Mouse (Mus musculus) thymus, postnatal 36 days (tissue): Measurements from ENCODE around the gene Hsh2d.

ENCODE experiments used
- DNase-seq, 2 experiments: peaks; one replicate each; pipeline ENCODE4 v3.0.0; 2022; ENCODE audit warnings: mixed read lengths in 2 of 2

The Hsh2d gene

DNA sequence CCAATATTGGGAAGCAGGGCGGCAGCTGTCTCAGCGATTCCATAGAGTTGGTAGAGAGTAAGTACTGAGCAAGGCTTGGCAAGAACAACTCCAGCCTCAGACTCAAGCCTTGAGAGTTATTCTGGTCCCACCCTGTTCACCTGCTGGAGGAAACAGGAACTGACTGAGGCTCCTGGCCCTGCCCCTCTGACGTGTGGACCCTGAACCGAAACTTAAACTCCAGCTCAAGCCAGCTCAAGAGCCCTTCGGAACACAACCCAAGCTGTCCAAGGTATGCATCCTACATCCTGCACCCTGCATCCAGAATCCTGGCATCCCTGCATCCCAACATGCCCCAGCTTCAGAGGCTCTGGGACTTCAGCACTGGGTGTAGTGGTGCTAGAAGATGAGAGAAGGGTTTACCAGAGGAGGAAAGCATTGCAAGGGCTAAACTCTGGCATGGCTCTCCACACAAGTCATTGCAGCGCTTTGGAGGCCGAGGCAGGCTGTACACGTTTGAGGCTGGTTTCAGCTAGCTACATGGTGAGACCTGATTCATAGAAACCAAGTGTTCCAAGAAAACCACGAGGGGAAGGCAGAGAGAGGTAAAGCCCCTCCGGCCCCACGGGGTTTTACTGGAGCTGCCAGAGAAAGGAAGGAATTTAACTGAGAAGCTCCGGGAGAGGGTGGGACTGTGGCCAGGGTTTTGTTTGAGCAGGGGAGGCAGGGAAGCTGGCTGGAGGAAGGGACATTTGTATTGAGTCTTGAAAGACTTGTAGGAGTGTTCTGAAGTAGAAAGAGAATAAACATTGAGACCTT is at the start of gene Hsh2d:
Hsh2d (plus strand) TSS at position 222 of the 798 bp plus-strand sequence.
- DNase-seq, result peak; percentile 69 to 73

DNA sequence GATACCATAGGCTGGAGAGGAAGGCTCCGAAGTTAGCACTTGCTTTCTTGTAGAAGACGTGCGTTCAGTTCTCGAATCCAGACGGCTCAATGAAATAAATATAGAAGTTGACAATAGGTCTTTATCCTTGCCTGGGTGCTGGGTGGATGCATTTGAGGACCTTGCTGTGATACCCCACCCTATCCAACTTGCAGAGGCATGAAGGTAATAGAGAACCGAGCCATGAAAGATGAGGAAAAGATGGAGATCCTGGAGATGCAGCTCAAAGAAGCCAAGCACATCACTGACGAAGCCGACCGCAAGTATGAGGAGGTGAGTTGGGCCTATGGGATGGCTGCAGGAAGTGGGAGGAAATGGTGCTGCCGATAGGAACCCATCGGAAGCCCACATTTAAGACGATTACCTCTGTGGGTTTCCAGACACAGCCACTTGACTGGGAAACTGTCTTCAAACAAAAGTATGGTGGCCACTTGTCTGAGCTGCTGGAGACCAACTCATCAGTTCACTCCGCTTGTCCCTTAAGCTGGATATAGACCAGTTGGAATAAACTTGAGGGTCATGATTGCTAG is 46.1 kb upstream of the Hsh2d start:
- DNase-seq, result no peak

DNA sequence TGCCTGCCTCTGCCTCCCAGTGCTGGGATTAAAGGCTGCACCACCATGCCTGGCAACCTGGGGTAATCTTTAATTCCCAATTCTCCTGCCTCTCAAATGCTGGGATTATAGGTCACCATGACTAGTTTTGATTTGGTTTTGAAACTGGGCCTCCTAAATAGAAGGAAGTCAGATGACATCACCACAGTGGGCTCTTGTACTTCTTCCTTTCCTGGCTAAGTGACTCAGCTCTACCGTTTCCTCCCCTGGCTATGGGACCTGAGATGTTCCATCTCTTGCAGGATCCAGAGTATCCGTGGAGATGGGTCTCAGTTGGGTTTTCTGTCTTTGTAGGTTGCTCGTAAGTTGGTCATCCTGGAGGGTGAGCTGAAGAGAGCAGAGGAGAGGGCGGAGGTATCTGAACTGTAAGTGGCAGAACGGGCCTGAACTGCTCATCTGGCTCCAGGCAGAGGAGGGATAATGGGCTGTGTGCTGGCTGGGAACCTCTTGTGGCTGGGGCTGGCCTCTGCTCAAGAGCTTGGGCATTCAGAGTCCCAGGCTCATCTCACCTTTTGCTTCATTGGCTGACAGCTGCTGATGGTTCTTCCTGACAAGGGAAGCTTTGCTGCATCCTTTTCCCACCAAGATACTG is 45.0 kb upstream of the Hsh2d start:
- DNase-seq, result peak in 1 of 2 experiments; percentile 1

DNA sequence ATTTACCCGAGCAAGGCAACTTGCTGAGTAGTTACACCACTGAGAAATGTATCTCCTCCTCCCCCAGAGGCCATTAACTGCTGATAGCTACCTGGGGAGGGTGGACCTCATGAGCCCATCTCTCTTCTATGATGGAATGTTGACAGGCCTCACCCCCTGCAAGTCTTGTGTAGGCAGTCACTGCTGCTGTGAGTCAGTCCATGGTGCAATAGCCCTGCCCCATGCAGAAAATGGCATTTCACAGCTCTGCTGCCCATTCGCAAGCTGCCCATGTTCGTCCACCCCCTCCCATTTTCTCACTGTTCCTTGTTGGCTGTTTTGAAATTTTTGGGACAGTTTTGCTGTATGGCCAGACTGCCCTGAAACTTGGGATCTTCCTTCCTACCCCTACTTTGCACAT is 43.9 kb upstream of the Hsh2d start:
- peak in 1 of 2 experiments; percentile 2 for DNase-seq

DNA sequence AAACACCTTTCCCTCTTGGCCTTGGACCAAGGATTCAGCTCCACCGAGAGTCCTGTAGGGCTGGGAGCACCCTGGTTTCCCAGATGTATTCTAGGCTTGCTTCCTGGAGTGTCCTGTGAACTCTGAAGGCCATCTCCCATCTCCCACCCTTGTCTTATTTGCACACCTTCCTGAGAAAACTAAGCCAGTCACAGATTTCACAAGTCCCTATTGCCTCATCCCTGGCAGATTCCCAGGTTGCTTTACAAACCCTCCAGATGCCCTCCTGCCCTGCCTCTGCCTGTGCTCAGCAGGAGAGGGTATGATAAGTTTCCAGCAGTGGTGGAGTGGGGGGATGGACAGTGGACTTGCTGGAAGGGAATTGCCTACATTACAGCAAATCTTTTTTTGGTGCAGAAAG is 43.4 kb upstream of the Hsh2d start:
- no peak for DNase-seq

DNA sequence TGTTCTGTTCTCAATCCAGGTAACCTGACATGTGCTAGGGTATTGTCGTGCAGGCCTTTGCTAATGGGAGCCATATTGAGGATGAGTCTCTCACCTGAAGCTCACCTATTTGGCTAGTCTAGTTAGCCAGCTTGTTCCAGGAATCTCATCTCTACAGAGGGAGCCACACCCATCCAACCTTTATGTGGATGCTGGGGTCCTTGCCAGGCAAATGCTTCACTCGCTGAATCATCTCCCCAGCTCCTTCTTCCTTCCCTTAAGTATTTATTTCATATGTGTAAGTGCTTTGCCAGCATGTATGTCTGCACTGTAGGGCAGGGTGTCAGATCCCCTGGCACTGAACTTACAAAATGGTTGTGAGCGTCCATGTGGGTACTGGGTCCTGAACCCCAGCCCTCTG is 42.9 kb upstream of the Hsh2d start:
- no peak for DNase-seq

DNA sequence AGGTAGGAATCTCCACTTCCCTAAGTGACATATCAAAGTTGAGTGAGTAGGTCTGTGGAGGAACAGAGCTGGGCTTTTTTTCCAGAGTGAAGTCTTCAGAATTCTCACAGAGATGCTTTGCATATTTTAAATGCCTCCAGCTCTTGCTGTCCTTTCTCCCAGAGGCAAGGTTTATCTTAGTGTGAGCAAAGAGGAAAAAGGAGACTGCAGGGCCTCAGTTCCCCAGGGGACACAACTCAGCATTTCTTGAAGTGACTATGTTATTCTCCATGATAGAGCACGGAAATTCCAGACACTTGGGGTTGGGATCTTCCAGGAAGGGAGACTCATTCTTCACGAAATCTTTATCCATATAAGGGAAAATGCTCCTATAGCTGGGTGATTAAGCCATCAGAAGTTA is 42.2 kb upstream of the Hsh2d start:
- DNase-seq, result no peak

DNA sequence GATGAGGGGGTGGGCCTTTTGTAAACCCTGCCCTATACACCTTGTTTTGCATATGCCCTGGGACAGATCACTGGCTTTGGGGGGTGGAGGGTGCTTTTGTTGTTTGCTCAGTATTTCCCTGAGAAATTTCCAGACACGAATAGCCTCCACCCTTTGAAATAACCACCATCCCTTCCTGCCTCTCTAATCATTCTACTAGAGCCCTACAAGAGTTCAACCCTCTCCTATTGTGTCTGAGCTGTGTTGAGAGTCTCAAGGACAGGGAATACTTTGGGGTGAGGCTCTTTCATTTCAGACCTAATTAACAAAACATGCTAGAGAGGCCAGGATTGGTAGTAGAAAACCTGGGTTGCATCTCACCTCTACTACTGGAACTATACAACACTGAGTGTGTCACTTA is 40.4 kb upstream of the Hsh2d start:
- no peak for DNase-seq

DNA sequence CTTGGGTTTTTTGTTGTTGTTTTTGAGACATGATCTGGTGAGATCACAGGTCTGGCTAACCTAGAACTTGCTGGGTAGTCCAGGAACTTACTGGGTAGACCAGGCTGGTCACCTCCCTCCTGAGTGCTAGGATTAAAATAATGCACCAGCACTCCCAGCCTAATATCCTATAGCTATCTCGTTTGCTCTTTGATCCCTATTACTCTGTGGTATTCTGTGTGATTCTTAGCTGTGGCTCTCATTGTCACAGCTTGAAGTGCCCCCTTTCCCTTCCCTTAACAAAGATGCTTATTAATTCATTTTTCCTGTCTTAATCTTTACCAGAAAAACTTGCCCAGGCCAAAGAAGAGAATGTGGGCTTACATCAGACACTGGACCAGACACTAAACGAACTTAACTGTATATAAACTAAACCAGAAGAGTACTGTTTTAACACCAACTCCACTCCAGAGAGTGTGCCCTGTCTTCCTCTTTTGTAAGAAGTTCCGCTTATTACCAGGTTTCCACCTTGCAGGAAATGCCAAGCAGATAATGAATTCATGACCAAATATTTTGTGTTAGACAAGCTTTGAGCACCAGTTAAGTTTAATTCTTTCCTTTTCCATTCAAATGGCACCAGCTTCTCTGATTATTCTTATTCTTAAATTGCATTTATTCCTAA is 37.9 kb upstream of the Hsh2d start:
- DNase-seq, result no peak

DNA sequence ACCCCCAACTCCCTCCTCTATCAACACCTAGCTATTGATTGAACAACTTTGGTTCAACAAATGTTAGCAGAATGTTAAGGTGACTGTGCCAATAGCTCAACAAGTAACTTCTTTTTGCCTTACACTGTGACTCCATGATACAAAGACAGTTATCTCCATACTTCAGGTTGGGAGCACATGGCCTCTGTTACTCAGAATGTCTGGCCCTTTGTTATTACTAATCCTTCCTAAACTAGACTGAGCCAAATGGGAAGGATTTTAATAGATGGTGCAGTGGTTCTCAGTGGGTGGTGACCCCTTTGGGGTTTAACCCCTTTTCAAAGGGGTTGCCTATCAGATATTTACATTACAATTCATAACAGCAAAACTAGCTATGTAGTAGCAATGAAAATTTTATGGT is 36.1 kb upstream of the Hsh2d start:
- no peak for DNase-seq

DNA sequence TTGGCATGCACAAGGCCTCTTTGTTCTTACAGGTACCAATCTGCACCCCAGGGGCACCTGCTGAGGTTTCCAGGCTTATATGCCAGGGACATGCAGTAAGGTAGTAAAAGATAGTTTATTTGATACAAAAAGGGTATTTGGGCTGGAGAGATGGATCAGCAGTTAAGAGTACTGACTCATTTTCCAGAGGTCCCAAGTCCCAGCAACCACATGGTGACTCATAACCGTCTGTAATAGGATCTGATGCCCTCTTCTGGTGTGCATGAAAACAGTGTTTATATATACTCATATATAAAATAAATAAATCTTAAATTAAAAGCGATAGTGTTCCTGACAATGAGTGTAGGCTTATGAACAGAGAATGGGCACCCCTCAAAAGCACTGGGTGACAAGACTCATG is 31.3 kb upstream of the Hsh2d start:
- DNase-seq, result no peak

DNA sequence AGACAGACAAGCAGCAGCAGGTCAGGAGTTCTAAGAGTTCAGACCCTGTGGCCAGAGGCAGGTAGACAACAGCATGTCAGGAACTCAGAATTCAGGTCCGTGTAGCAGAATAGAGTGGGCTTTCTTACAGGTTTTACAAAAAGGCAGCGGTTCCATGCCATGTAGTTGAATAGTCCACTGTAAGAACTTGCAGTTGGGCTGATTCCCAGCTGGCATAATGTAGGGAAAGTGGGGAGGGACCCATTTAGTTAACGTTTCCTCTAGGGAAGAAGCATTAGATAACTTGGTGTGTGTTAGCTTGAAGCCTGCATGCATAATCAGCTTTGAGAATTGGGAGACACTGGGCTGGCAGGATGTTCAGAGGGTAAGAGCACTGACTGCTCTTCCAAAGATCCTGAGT is 30.7 kb upstream of the Hsh2d start:
- no peak for DNase-seq

DNA sequence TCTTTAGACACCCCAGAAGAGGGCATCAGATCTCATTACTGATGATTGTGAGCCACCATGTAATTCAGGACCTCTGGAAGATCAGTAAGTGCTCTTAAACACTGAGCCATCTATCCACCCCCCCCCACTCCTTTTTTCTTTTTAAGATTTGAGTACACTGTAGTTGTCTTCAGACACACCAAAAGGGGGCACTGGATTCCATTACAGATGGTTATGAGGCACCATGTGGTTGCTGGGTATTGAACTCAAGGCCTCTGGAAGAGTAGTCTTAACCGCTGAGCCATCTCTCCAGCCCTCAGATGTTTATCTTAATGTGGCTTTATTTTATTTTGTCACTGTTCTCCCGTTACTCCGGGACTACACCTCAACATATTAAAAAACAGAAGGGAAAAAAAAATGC is 29.4 kb upstream of the Hsh2d start:
- DNase-seq, result no peak

DNA sequence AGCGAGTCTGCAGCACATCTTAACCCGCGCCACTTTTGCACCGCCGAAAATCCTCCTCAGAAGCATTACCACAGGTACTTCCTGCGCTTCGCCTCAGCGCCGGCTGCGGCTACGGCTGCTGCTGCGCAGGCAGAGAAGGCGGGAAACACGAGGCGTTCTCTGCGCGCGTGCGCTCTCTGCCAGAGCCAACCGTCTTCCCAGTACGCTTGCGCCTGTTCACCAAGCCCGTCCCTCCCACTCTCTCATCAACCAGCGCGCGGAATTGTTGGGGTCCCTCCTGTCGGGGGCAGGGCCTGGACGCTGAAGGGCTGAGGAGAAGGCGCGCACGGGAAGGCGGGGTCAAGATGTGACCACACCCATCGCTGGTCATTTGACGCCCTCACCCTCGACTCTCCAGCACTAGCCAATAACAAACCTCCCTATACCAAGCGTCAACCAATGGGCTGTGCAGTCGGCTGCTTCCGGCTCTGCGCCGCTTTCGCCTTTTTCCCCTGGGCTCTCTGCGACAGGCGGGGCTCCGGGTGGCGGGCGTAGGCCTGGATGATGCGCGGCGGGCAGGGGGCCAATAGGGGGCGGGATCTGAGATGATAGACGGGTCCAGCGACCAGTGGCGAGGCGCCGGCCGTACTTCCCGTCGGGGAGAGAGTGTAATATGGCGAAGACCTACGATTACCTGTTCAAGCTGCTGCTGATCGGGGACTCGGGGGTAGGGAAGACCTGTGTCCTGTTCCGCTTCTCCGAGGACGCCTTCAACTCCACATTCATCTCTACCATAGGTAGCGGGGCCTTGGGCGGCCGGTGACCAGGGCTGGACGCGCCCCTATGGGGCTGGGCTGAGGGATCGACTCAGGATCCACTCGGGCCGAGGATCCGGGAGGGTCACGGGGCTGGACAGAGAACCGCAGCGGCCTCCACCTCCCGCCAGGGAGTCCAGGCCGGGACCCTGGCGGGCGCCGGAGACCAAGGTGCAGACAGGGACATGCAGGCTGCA is 28.4 kb upstream of the Hsh2d start, which contains the start of gene Rab8a:
Rab8a (plus strand) TSS at position 494 of the 991 bp plus-strand sequence.
- peak; percentile 99 to 100 for DNase-seq

DNA sequence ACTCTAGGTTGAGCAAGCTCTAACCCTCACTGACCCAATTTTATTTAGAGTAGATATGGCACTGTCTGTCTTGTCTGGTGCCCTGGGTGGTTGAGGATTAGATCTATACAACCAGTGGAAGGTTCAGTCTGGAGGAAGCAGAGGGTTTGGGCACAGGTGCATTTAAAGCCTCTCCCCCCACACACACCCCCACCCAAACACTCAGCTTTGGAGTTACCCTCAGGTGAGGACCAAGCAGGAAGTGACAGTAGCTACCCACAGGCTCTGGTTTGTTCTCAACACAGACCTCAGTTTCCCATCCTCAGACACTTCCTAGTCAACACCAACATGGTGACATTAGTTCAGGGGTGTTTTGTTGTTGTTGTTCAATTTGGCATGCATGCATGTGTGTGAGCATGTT is 26.6 kb upstream of the Hsh2d start:
- DNase-seq, result peak in 1 of 2 experiments; percentile 46

DNA sequence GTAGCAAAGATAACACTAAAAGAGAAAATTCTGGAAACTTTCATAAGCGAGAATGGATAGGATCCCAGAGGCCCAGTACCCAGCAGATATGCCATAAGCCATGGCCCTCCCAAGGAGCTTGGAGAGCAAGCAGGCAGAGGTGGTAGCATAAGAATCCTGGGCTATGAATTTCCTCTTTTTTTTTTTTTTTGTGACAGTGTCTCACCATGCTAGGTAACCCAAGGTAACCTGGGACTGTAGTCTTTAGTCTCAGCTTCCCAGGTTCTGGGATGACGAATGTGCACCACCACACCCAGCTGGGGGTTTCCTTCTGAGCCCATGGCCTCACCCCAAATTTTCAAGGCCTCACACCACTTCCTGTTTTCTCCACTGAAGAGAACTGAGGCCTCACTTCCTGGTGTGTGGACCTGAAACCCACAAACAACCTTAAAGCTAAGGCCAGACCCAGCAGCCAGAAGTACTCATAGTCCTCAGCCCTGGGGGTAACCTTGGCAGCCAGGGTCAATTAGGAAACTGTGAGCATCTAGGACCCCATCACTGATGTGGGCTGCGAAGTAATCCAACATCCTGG is 20.3 kb upstream of the Hsh2d start:
- DNase-seq, result peak in 1 of 2 experiments; percentile 44

DNA sequence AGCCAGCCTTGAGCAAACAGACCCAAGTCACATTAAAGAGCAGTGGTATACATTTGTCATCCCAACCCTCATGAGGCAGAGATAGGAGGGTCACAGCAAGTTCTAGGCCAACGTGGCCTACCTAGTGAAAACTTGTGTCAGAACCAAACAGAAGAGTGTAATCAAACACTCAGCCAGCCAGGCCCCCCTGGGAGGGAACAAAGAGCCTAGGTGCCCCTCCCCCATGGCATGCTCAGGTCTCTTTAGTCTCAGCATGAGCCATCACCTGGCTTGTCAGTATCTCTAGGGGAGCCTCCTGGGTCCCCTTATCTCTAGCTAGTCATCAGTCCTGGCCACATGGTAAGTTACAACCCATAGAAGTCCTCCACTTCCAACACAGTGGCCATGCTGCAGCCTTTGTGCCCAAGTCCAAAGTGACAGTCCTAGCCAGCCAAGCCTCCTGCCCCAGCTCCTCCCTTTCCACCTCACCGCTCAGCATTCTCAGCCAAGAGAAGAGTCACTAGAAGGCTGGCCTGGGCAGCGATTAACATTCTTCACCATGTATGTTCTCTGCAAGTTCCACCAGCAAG is 19.7 kb upstream of the Hsh2d start:
- DNase-seq, result no peak

DNA sequence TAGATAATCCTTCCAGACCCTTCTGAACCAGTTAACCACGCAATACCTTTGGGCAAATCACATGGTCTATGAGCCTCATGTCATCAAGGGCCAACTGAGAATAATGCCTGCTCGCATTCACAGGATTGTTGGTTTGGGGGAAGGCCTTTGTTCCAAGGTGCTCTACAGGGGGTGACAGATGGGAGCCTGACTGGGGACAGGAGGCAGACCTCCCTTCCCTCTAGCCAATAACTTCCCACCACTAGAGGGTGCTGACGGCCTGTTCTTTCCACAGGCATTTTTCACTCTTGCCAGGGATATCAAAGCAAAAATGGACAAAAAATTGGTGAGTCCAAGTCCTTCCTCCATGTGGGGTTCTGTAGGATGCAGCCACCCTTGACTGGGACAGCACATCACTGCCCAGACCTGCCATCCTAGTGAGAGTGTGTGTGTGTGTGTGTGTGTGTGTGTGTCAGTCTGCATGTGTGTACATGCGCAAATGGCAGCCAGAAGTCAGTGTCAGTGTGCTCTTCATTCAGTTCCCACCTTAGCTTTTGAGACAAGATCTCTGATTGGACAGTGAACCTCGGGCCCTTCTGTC is 12.0 kb upstream of the Hsh2d start:
- peak; percentile 59 to 67 for DNase-seq

DNA sequence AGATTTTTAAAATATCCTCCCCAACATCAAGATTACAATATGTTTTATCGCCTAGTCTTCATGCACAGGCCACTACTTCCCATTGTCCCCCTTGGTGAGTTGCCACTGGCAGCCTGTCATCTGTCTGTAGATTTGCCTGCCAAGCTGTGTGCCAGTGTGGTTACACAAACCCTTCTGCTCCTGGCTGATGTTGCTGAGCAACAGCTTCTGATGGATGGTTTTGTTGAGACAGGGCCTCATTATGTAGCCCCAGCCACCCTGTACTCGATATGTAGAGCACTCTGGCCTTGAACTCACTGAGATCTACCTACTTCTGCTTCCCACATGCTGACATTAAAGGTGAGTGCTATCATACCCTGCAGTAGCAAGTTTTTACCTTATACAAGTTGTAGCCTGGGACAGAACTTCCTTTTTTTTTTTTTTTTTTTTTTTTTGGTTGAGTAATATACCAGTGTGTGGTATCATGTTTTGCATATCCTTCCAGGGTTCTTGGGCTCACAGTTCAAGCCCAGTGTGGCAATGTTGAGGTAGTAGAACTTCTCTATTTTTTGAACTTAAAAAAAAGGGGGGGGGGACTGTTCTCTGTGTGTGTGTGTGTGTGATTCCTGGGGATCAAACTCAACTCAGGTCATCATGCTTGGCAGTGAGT is 5.8 kb upstream of the Hsh2d start:
- no peak for DNase-seq

DNA sequence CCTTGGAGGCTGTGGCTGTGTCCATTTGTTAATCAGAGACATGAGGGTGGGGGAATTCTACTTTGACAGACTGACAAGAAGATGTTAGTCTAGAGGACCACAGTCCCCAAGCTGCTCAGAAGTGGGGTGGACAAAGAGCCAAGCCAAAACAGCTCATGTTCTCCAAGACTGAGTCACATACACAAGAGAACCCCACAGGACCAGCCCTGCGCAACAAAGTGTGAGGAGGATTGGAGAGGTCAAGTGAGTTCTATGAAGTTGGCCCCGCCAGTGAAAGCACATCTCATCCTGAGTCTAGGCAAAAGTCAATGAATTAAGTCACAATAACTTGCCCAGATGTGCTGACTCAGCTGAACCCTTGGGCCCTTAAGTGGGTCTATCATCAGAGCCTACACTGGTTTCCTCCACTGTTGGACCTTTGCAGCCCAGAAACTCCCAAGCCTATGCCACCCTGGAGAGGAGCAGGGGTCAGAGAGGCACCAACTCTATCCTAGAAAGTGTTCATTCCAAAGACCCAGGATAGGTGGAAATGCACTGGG is 1.6 kb upstream of the Hsh2d start:
- DNase-seq, result no peak

DNA sequence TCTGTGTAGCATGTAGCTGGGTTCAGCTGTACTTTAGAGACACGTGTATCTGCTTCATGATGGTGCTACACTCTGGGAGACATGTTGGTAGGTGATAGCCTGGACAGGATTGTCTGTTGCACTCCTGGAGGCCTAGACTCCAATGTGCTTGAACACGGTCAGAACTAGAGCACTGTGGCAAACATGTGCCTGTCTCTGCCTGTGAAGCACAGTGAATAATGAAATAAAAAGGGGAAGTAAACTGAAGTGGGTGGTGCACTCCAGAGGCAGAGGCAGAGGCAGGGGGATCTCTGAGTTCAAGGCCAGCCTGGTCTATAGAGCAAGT is 739 bp downstream of the Hsh2d start:
- DNase-seq, result no peak
